Mouse (Mus musculus): ENCODE data around the gene Artn. TPM values are rescaled to one million over a fixed set of nuclear protein-coding genes. Genes with fewer than 3 reads are reported as not detected.

The Artn gene
- polyA plus RNA-seq, 1 experiment from 2014 or later = 2.0 TPM

Other genes with a start within 250 kb of the Artn start
- gene Dmap1, start 247.5 kb downstream of the Artn start, polyA plus RNA-seq (2014; fragmentation: Nextera tagmentation; extraction: Ambion mirVana) = 89.6 and 89.9 TPM in 2 replicates
- not detected in 2 replicates for gene Gm12845, start 205.4 kb downstream of the Artn start, polyA plus RNA-seq (2014; fragmentation: Nextera tagmentation; extraction: Ambion mirVana)
- not detected in 2 replicates for gene Klf17, start 164.1 kb downstream of the Artn start, polyA plus RNA-seq (2014; fragmentation: Nextera tagmentation; extraction: Ambion mirVana)
- gene Slc6a9, start 95.3 kb downstream of the Artn start, polyA plus RNA-seq (2014; fragmentation: Nextera tagmentation; extraction: Ambion mirVana) = 5.3 and 5.9 TPM in 2 replicates
- gene Ccdc24, start 57.2 kb downstream of the Artn start, polyA plus RNA-seq (2014; fragmentation: Nextera tagmentation; extraction: Ambion mirVana) = 0.86 and 1.6 TPM in 2 replicates
- 24.9 and 26.5 TPM in 2 replicates for gene B4galt2, start 46.3 kb downstream of the Artn start, polyA plus RNA-seq (2014; fragmentation: Nextera tagmentation; extraction: Ambion mirVana)
- 154 and 177 TPM in 2 replicates for gene Atp6v0b, start 42.4 kb downstream of the Artn start, polyA plus RNA-seq (2014; fragmentation: Nextera tagmentation; extraction: Ambion mirVana)
- 20.8 and 23.8 TPM in 2 replicates for gene Dph2, start 37.7 kb downstream of the Artn start, polyA plus RNA-seq (2014; fragmentation: Nextera tagmentation; extraction: Ambion mirVana)
- gene Ipo13, start 14.8 kb downstream of the Artn start, polyA plus RNA-seq (2014; fragmentation: Nextera tagmentation; extraction: Ambion mirVana) = 41.0 and 43.6 TPM in 2 replicates
- 4.8 and 5.6 TPM in 2 replicates for gene St3gal3, start 205.2 kb upstream of the Artn start, polyA plus RNA-seq (2014; fragmentation: Nextera tagmentation; extraction: Ambion mirVana)

Measured in embryonic facial prominence, embryonic 11.5 days (tissue).